Mouse (Mus musculus) hindbrain, embryonic 12.5 days (tissue): Measurements from ENCODE around the gene Naif1. TPM values are rescaled to one million over a fixed set of nuclear protein-coding genes. Genes with fewer than 3 reads are reported as not detected.

ENCODE experiments used
- ATAC-seq: fragments of 200-750 bp; cut with Nextera tagmentation; 2 replicates; pipeline ENCODE4 v1.8.0; 2017; ENCODE audit warnings: moderate TSS enrichment; ENCODE audit not compliant: low FRiP score
- H3K27ac ChIP-seq: fragments of 300-500 bp; sonication (generic); 2 replicates; pipeline ENCODE4 v1.5.1; 2016; ENCODE audit warnings: mild to moderate bottlenecking
- H3K27me3 ChIP-seq: fragments of 300-500 bp; sonication (generic); 2 replicates; pipeline ENCODE4 v1.6.1; 2016; ENCODE audit warnings: mild to moderate bottlenecking
- H3K36me3 ChIP-seq: fragments of 300-500 bp; sonication (generic); 2 replicates; pipeline ENCODE4 v1.6.1; 2016; ENCODE audit warnings: mild to moderate bottlenecking
- H3K4me1 ChIP-seq: fragments of 300-500 bp; sonication (generic); 2 replicates; pipeline ENCODE4 v1.6.1; 2016
- H3K4me2 ChIP-seq: fragments of 300-500 bp; sonication (generic); replicated peaks from 2 replicates; pipeline ENCODE4 v1.6.1; 2016; ENCODE audit warnings: mild to moderate bottlenecking
- H3K4me3 ChIP-seq: fragments of 300-500 bp; sonication (generic); 2 replicates; pipeline ENCODE4 v1.5.1; 2016; ENCODE audit warnings: mild to moderate bottlenecking
- H3K9ac ChIP-seq: fragments of 300-500 bp; sonication (generic); 2 replicates; pipeline ENCODE4 v1.6.1; 2016; ENCODE audit warnings: mild to moderate bottlenecking, moderate library complexity
- H3K9me3 ChIP-seq: fragments of 300-500 bp; sonication (generic); replicated peaks from 2 replicates; pipeline ENCODE4 v1.6.1; 2016; ENCODE audit warnings: mild to moderate bottlenecking
- WGBS: fragments of 180-500 bp; shearing (Covaris S2); methylation state at CpG from one replicate; pipeline ENCODE4 v1.1.7; 2016; 5-methylcytosine and 5-hydroxymethylcytosine counted together
- polyA plus RNA-seq: library from polyadenylated mRNA; unstranded; fragments of >200 nt; fragmentation: Nextera tagmentation; extraction: Ambion mirVana; gene quantifications from 2 replicates; pipeline ENCODE4 v1.2.1, GENCODE M21; 2016

Gene Naif1
- polyA plus RNA-seq, 1 experiment from 2014 or later, result 5.9 TPM

DNA sequence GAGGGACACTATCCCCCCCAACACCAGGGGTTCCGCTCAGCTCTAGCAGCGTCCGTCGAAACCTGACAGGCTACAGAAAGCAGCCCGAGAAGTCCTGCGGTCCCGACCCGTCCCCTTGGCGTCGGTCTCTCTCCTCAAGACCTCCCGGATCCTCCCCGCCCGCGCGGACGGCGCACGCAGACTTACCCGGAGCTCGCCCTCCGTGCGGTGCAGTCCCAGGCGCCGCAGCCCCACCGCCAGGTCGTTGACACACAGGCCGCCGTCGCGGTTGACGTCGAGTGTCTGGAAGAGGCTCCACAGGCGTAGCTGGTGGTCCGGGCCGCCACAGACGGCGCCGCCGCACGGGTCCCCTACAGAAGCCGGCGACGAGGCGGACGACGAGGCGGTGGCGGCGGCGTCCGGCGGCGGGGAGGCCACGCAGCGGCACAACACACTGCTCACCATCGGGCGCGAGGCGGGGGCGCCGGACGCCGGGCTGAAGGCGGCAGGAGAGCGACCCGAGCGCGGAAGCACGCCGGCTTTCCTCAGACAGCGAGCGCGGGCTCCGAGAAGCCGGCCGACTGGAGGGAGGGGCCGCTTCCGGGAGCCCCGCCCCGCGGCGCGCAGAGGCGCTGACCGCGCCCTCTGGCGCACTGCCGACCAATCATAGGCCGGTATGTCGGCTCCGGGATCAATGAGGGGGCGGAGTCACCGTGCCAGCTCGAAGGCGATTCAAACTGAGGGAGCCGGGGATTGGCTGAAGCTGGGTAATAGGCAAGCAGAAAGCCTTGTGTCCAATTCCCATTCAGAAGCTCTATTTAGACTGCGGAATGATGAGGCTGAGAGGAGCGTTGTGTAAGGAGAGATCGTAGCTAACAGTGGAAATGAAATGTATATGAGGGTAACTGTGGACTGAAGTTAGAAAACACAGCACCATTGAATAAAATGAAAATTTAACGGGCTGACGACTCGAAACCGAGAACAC is 906 bp downstream of the Naif1 start, which contains the start of gene Slc25a25:
TSS of gene Slc25a25 (minus strand) at position 565 of the 964 bp plus-strand sequence.
- peaks cover 14% of the 10 kb centered on the region for H3K36me3 ChIP-seq
- no peaks in the 10 kb centered on the region for H3K27me3 ChIP-seq
- H3K27ac ChIP-seq, result peak within 1 kb of the TSS; percentile 96
- peak within 1 kb of the TSS; percentile 88 for H3K4me3 ChIP-seq
- peak within 1 kb of the TSS; percentile 82 for H3K9ac ChIP-seq
- H3K4me1 ChIP-seq, result peaks cover 29% of the 10 kb centered on the region
- no peaks in the 10 kb centered on the region for H3K9me3 ChIP-seq
- peak; percentile 93 for ATAC-seq
- H3K4me2 ChIP-seq, result peak within 1 kb of the TSS; percentile 83
- under 1% methylated on average over 98 of the region's 103 CpGs for WGBS

- WGBS, result under 1% methylated on average over 25 of the region's 25 CpGs
- H3K4me3 ChIP-seq, result peak overlapping the region; percentile 88
- peak overlapping the region; percentile 83 for H3K4me2 ChIP-seq
- no peaks in the 10 kb centered on the region for H3K9me3 ChIP-seq
- ATAC-seq, result peak; percentile 96
- H3K27me3 ChIP-seq, result no peaks in the 10 kb centered on the region
- H3K36me3 ChIP-seq, result peaks cover 19% of the 10 kb centered on the region
- H3K9ac ChIP-seq, result peak overlapping the region; percentile 82; the same call in 1 of the 2 replicates
- H3K27ac ChIP-seq, result peak overlapping the region; percentile 96
- H3K4me1 ChIP-seq, result peaks cover 29% of the 10 kb centered on the region
These were observed 1.7 kb downstream of the Naif1 start for GRCm38 (mm10) chr2:32451870-32452372.

GRCm38 (mm10) chr2:32452441-32452971 is 2.2 kb downstream of the Naif1 start:
- H3K36me3 ChIP-seq, result peaks cover 19% of the 10 kb centered on the region
- H3K9ac ChIP-seq, result no peak overlapping the region
- H3K9me3 ChIP-seq, result no peaks in the 10 kb centered on the region
- WGBS, result 94% methylated on average over 16 of the region's 16 CpGs
- H3K4me2 ChIP-seq, result peak overlapping the region; percentile 83
- H3K4me3 ChIP-seq, result peak overlapping the region; percentile 88
- ATAC-seq, result peak; percentile 6
- peak overlapping the region; percentile 37; the same call in 1 of the 2 replicates for H3K27ac ChIP-seq
- peaks cover 28% of the 10 kb centered on the region for H3K4me1 ChIP-seq
- no peaks in the 10 kb centered on the region for H3K27me3 ChIP-seq

DNA sequence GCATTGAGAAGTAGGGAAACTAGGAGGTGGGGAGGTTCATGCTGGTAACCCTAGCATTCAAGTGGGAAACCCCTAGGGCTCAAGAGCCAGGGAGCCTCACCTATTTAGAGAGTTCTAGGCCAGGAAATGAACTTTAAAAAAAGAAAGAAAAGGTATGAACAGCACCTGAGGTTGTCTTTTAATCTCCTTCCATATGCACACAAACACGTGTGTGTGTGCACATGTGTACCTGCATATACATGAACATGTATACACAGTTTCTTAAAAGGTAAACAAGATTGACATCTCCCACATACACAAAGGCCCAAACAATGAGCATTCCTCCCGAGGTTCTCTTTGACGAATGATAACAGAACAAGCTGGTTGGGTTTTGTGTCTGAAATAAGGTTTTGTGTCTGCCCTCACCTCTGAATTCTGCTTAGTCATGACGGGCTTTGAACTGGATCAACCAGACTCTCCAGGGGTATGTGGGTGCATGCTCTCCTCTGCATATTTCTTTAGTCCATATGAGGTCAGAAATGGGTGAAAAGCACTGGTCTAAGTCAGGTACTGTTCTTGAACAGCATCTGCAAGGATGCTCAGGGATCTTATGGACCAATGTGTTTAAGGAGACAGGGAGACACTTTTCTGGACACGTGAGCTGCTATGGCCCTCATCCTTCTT is 3.5 kb downstream of the Naif1 start:
- H3K36me3 ChIP-seq, result peaks cover 19% of the 10 kb centered on the region
- no peak for ATAC-seq
- no peaks in the 10 kb centered on the region for H3K27me3 ChIP-seq
- WGBS, result 86% methylated on average over 5 of the region's 5 CpGs
- no peak overlapping the region for H3K4me3 ChIP-seq
- H3K9ac ChIP-seq, result no peak overlapping the region
- H3K4me1 ChIP-seq, result peaks cover 21% of the 10 kb centered on the region
- H3K4me2 ChIP-seq, result no peak overlapping the region
- H3K27ac ChIP-seq, result no peak overlapping the region
- no peaks in the 10 kb centered on the region for H3K9me3 ChIP-seq

DNA sequence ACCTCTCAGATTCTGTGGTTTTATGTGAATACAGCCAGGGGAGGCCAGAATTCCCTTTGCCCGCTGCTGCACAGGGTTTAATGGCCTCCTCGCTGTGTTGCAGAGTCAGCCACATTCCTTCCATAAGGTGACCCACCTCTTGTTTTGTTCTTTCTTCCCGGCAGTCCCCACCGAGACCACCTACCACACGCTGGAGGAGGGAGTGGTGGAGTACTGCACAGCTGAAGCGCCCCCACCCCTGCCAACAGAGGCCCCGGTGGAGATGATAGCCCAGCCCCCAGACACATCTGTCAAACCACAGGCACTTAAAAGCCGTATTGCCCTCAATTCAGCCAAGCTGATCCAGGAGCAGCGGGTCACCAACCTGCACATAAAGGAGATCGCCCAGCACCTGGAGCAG is 4.4 kb downstream of the Naif1 start:
- Histone ChIP-seq H3K4me1 (peaks cover 21% of the 10 kb centered on the region), H3K4me2 (no peak overlapping the region), H3K27ac (no peak overlapping the region), H3K4me3 (no peak overlapping the region), H3K27me3 (no peaks in the 10 kb centered on the region), H3K9ac (no peak overlapping the region), H3K9me3 (no peaks in the 10 kb centered on the region), H3K36me3 (peaks cover 19% of the 10 kb centered on the region)
- WGBS, result 81% methylated on average over 10 of the region's 10 CpGs
- no peak for ATAC-seq

- H3K36me3 ChIP-seq, result peaks cover 19% of the 10 kb centered on the region
- no peaks in the 10 kb centered on the region for H3K27me3 ChIP-seq
- no peak overlapping the region for H3K4me2 ChIP-seq
- no peak overlapping the region for H3K9ac ChIP-seq
- 91% methylated on average over 8 of the region's 8 CpGs for WGBS
- no peaks in the 10 kb centered on the region for H3K9me3 ChIP-seq
- no peak overlapping the region for H3K27ac ChIP-seq
- H3K4me1 ChIP-seq, result peaks cover 20% of the 10 kb centered on the region
- ATAC-seq, result no peak
- no peak overlapping the region for H3K4me3 ChIP-seq
These were observed 4.8 kb downstream of the Naif1 start for GRCm38 (mm10) chr2:32455101-32455500.

DNA sequence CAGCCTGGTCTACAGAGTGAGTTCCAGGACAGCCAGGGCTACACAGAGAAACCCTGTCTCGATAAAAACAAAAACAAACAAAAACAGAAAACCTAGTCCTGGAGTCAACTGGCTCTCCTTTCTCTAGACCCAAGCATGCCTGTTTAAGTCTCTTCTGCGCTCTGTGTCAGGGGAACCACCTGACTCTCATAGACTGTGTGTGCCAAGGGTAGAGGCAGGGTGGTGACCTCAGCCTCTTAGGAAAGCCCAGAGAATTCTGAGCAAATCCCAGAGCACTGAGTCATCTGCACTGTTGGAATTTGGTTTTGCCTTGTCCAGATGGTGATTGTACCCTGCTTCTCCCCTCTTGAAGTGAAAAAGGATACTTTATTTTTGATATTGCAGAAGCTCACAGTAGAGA is 8.0 kb downstream of the Naif1 start:
- 86% methylated on average over 2 of the region's 2 CpGs for WGBS
- Histone ChIP-seq H3K4me2 (no peak overlapping the region), H3K27ac (no peak overlapping the region), H3K27me3 (no peaks in the 10 kb centered on the region), H3K4me3 (no peak overlapping the region), H3K9ac (no peak overlapping the region), H3K36me3 (peaks cover 19% of the 10 kb centered on the region), H3K9me3 (no peaks in the 10 kb centered on the region), H3K4me1 (peaks cover 3% of the 10 kb centered on the region)
- no peak for ATAC-seq

DNA sequence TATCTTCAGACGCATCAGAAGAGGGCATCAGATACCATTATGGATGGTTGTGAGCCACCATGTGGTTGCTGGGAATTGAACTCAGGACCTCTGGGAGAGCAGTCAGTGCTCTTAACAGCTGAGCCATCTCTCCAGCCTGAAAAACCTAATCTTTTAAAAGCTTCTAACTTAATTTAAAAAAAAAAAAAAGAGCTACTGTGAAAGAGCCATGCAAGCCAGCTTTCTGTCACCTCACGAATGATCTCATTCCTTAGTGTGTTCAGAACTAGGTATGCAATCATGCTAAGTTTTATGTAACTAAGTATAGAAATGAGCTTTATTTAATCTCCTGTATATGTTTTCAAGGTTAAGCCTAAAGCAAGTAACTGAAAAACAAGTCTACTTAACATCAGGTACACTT is 9.4 kb downstream of the Naif1 start:
- Histone ChIP-seq H3K4me3 (no peak overlapping the region), H3K36me3 (peaks cover 19% of the 10 kb centered on the region), H3K4me2 (no peak overlapping the region), H3K27ac (no peak overlapping the region), H3K4me1 (no peaks in the 10 kb centered on the region), H3K27me3 (no peaks in the 10 kb centered on the region), H3K9me3 (no peaks in the 10 kb centered on the region), H3K9ac (no peak overlapping the region)
- no peak for ATAC-seq
- WGBS, result 94% methylated on average over 2 of the region's 2 CpGs

GRCm38 (mm10) chr2:32463773-32464172 is 13.5 kb downstream of the Naif1 start:
- Histone ChIP-seq H3K27me3 (no peaks in the 10 kb centered on the region), H3K9ac (no peak overlapping the region), H3K4me3 (no peak overlapping the region), H3K27ac (no peak overlapping the region), H3K4me1 (no peaks in the 10 kb centered on the region), H3K9me3 (no peaks in the 10 kb centered on the region), H3K4me2 (no peak overlapping the region), H3K36me3 (no peaks in the 10 kb centered on the region)
- 82% methylated on average over 2 of the region's 2 CpGs for WGBS
- no peak for ATAC-seq

DNA sequence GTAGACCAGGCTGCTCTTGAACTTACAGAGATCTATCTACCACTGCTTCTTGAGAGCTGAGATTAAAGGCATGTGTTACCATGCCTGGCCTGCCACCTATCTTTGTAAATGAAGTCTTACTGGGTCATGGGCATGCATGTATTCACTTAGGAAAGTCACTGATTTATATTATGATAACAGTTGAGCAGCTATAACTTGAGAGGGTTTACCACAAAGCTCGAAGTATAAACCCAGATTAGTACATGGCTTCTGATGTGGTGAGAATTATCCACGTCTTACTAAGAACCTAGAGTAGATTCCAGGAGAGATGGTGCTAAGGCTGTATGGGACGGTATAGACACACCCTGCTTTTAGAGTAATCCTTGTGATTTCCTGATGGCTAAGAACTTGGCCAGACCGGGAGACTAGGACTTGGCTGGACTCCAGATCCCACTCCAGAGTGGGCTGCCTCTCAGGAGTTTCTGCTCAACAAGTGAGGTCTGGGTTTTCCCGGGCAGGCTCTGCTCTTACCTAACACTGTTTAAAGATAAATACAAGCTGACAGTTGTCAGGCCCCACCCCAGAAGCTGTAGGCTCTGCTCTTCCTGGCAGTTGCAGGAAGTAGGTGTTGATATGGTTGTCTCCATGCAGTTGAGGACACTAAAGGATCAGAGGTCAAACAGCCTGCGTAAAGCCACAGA is 14.1 kb downstream of the Naif1 start:
- Histone ChIP-seq H3K9me3 (no peaks in the 10 kb centered on the region), H3K27me3 (no peaks in the 10 kb centered on the region), H3K4me1 (no peaks in the 10 kb centered on the region), H3K4me3 (no peak overlapping the region), H3K9ac (no peak overlapping the region), H3K36me3 (no peaks in the 10 kb centered on the region), H3K27ac (no peak overlapping the region), H3K4me2 (no peak overlapping the region)
- no peak for ATAC-seq
- WGBS, result 75% methylated on average over 6 of the region's 6 CpGs

DNA sequence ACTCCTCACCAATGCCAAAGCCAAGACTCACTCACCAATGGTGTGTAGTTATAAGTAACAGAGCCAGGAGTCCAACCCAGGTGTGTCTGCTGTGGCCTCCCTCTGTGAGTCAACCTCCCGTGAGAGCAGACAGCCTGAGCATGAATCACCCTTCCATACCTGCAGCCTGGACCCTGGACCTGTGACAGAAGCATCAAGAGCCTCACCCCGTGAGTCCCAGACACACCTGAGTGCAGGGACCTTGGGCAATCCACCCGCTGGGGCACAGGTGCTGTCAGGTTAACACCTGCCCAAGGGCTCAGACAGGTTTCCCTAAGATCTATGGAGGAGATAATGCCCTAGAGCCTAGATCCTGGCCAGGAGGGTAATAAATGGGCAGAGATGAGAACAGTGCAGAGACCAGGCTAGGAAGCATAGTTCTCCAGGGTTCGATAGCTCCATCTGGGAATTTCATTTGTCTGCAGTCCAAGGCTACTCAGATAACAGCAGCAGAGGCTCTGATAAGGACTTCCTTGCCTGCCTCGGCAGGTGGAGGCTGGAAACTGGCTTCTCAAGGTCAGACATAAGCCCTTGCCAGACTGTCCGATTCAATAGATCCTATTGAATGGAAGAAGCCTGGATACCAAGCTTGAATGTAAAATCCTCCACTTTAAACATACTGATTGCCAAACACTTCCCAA is 20.9 kb downstream of the Naif1 start:
- no peak for ATAC-seq
- Histone ChIP-seq H3K27me3 (no peaks in the 10 kb centered on the region), H3K4me2 (no peak overlapping the region), H3K9me3 (no peaks in the 10 kb centered on the region), H3K9ac (no peak overlapping the region), H3K4me3 (no peak overlapping the region), H3K27ac (no peak overlapping the region), H3K36me3 (no peaks in the 10 kb centered on the region), H3K4me1 (no peaks in the 10 kb centered on the region)
- 90% methylated on average over 6 of the region's 6 CpGs for WGBS
